In genomic region chr7:89477294-89477999, GRCm38 (mm10) we compare ENCODE assay signal across 8 mouse cellular contexts. TPM values are rescaled to one million over a fixed set of nuclear protein-coding genes. Genes with fewer than 3 reads are reported as not detected.
DNase-seq lines count a peak whose midpoint lies in the region; ATAC-seq and TF ChIP-seq lines count a peak whose summit lies in the region.

No protein-coding gene starts in this region.

- no peak for DNase-seq in cerebellum, adult 11-12 months
- DNase-seq in CH12.LX (ENCODE audit: extremely low read depth): peak; percentile 80
- DNase-seq in cerebellum, postnatal 10 days: peak; percentile 64 to 80
- peak; percentile 61 to 72 for DNase-seq in heart, postnatal 10 days
- peak; percentile 13 to 21 for DNase-seq in layer of hippocampus, adult 8-10 months (ENCODE audit: low spot score in 2 of 2)
- no peak for DNase-seq in spleen, postnatal 14 days (ENCODE audit: low spot score in 2 of 2)

- H3K9me3 ChIP-seq in CH12.LX (replicated peaks; ENCODE audit: low read length): no peaks in the 10 kb centered on the region
- H3K9me3 ChIP-seq in midbrain, embryonic 12.5 days: no peaks in the 10 kb centered on the region

- H3K36me3 ChIP-seq in CH12.LX (replicated peaks in 1 of 2; ENCODE audit: control insufficient read depth in 1 of 2, insufficient read depth in 1 of 2, low read length in 1 of 2): no peaks in the 10 kb centered on the region
- no peaks in the 10 kb centered on the region for H3K36me3 ChIP-seq in midbrain, embryonic 12.5 days

- no peak for TF ChIP-seq EP300 in CH12.LX (IDR thresholded peaks at IDR 0.05; ENCODE audit: low read length)

- dilution Hi-C loops in CH12.LX (cut with MboI; ENCODE audit: extremely low pct_ligation_motif_present, extremely low pct_unique_long_range_greater_than_20kb, low sequenced_read_pairs): no loop called here

- H3K4me2 ChIP-seq in CH12.LX (ENCODE audit: insufficient read depth, low read depth, poor library complexity, severe bottlenecking): no peak overlapping the region
- no peak overlapping the region for H3K4me2 ChIP-seq in midbrain, embryonic 12.5 days (replicated peaks)

- intact Hi-C loops in heart, postnatal 10 days (cut with DNase I): loop anchor here (5.0 kb wide), 1 partner anchor 790 kb away; the partner anchor contains the start of gene Ccdc83

- ATAC-seq in cerebellum, adult (ENCODE audit: insufficient number of reproducible peaks, low FRiP score, low TSS enrichment): peak; percentile 86
- peak; percentile 81 for ATAC-seq in midbrain, embryonic 12.5 days (ENCODE audit: low FRiP score, low read depth)

- no peaks in the 10 kb centered on the region for H3K79me2 ChIP-seq in CH12.LX (replicated peaks; ENCODE audit: control insufficient read depth, extremely low read depth, insufficient read depth, poor library complexity, severe bottlenecking)

- peaks cover 2 to 48% of the 10 kb centered on the region in 2 experiments; a peak in 3 of 4 replicates for H3K4me1 ChIP-seq in CH12.LX (ENCODE audit: control insufficient read depth in 1 of 2, insufficient read depth in 2 of 2)
- no peaks in the 10 kb centered on the region for H3K4me1 ChIP-seq in midbrain, embryonic 12.5 days

- H3K27ac ChIP-seq in CH12.LX (ENCODE audit: insufficient read depth, low read depth): no peak overlapping the region
- H3K27ac ChIP-seq in midbrain, embryonic 12.5 days (replicated peaks): no peak overlapping the region

- TF ChIP-seq POLR2A in CH12.LX (IDR thresholded peaks at IDR 0.05; ENCODE audit: low read depth, low read length): no peak

- peak; percentile 66 to 91 for TF ChIP-seq CTCF in CH12.LX (conservative IDR thresholded peaks at IDR 0.05 in 1 of 2, IDR thresholded peaks at IDR 0.05 in 1 of 2; ENCODE audit: low read depth in 2 of 2, low read length in 2 of 2)

- H3K4me3 ChIP-seq in CH12.LX (replicated peaks in 1 of 3; ENCODE audit: low read depth in 2 of 3, low read length in 2 of 3, poor library complexity in 1 of 3): no peak overlapping the region
- no peak overlapping the region for H3K4me3 ChIP-seq in midbrain, embryonic 12.5 days

- peaks cover 2% of the 10 kb centered on the region for H3K27me3 ChIP-seq in CH12.LX (replicated peaks)
- H3K27me3 ChIP-seq in midbrain, embryonic 12.5 days: no peaks in the 10 kb centered on the region; the same call in 1 of the 2 replicates

- in situ Hi-C loops in CH12.LX (cut with MboI; ENCODE audit: low pct_ligation_motif_present, low pct_unique_long_range_greater_than_20kb, low sequenced_read_pairs): no loop called here

- no peak overlapping the region for H3K9ac ChIP-seq in CH12.LX (ENCODE audit: insufficient read depth, low read depth)
- no peak overlapping the region for H3K9ac ChIP-seq in midbrain, embryonic 12.5 days (replicated peaks)

- WGBS in midbrain, embryonic 12.5 days: 0% methylated on average over 1 of the region's 1 CpGs

- peak; percentile 92 for TF ChIP-seq RAD21 in CH12.LX (IDR thresholded peaks at IDR 0.05; ENCODE audit: low read depth, low read length)

TF ChIP-seq in CH12.LX, 34 proteins besides CTCF, POLR2A, EP300 and RAD21:
- TF ChIP-seq ZC3H11A (IDR thresholded peaks at IDR 0.05; ENCODE audit: low read depth, low read length) (peak; percentile 52), SMC3 (IDR thresholded peaks at IDR 0.05; ENCODE audit: low read depth, low read length) (peak; percentile 81), MXI1 (IDR thresholded peaks at IDR 0.05; ENCODE audit: low read depth, low read length) (no peak)

RNA-seq across cellular contexts. Expression of gene Prss23, which starts 49.5 kb away (rescaled TPM):
- total RNA-seq in CH12.LX (2012; rRNA removed) (1.1 and 3.4 TPM in 2 replicates), CH12.LX (2014; rRNA removed) (1.3 and 2.4 TPM in 2 replicates)
- 2.1 and 2.6 TPM in 2 replicates for polyA plus RNA-seq in CH12.LX (2012; ENCODE audit: insufficient read length, low read depth)
- 10 to 100 TPM; 30.0 to 33.1 TPM for total RNA-seq in heart, postnatal 10 days (2021)
- 10 to 100 TPM; 13.2 to 19.0 (median 14.2) TPM for total RNA-seq in layer of hippocampus, adult 8-10 months (2022)
- polyA plus RNA-seq in midbrain, embryonic 12.5 days (2016; fragmentation: Nextera tagmentation; extraction: Ambion mirVana): 24.6 and 32.1 TPM in 2 replicates

Comparison
In these comparisons a context has a peak if more than half of its experiments do, and no peak if none do; other contexts are left out.
1. DNase-seq: peak in CH12.LX (single experiment), cerebellum, postnatal 10 days (2 of 2), heart, postnatal 10 days (2 of 2) and layer of hippocampus, adult 8-10 months (2 of 2); none in cerebellum, adult 11-12 months (single experiment) and spleen, postnatal 14 days (0 of 2).